Mouse (Mus musculus) C2C12 (cell line): ENCODE results near the gene Lcmt2. TPM values are rescaled to one million over a fixed set of nuclear protein-coding genes. Genes with fewer than 3 reads are reported as not detected.
A peak's percentile ranks its signal among the peaks of the same experiment; 100 is the strongest.

Experiments
- H3K27me3 ChIP-seq: one replicate; pipeline ENCODE4 v1.6.1; 2011; ENCODE audit not compliant: control insufficient read depth, insufficient read depth, insufficient read length
- H3K36me3 ChIP-seq: one replicate; pipeline ENCODE4 v1.6.1; 2011; ENCODE audit not compliant: control insufficient read depth, insufficient read depth
- H3K4me3 ChIP-seq: one replicate; pipeline ENCODE4 v1.5.1; 2011; ENCODE audit warnings: mild to moderate bottlenecking, control low read depth; ENCODE audit not compliant: poor library complexity, insufficient read depth, severe bottlenecking
- H3K79me2 ChIP-seq: one replicate; pipeline ENCODE4 v1.6.1; 2011; ENCODE audit not compliant: control insufficient read depth, insufficient read depth
- H3K79me3 ChIP-seq: one replicate; pipeline ENCODE4 v1.6.1; 2011; ENCODE audit warnings: low read depth, control low read depth
- H3ac ChIP-seq: one replicate; pipeline ENCODE3; 2011; ENCODE audit warnings: low read depth; ENCODE audit not compliant: control insufficient read depth, insufficient read length
- CEBPB ChIP-seq: IDR thresholded peaks from one replicate; pipeline ENCODE4 v1.6.1; 2011; ENCODE audit warnings: low read depth, mild to moderate bottlenecking, control low read depth, moderate library complexity
- CTCF ChIP-seq: IDR thresholded peaks from one replicate; pipeline ENCODE4 v1.5.1; 2011; ENCODE audit not compliant: control insufficient read depth, insufficient read depth, insufficient read length
- FOSL1 ChIP-seq: IDR thresholded peaks from one replicate; pipeline ENCODE4 v1.8.0; 2011; ENCODE audit warnings: mild to moderate bottlenecking, low read length; ENCODE audit not compliant: poor library complexity, insufficient read depth, severe bottlenecking
- MAX ChIP-seq: IDR thresholded peaks from one replicate; pipeline ENCODE4 v1.6.1; 2011; ENCODE audit warnings: mild to moderate bottlenecking, control low read depth
- MYOD1 ChIP-seq: IDR thresholded peaks from one replicate; pipeline ENCODE4 v1.6.1; 2011; ENCODE audit warnings: low read depth; ENCODE audit not compliant: control insufficient read depth, insufficient read length
- MYOG ChIP-seq: IDR thresholded peaks from one replicate; pipeline ENCODE4 v1.6.1; 2011; ENCODE audit not compliant: control insufficient read depth, insufficient read length; ENCODE audit errors: extremely low read depth
- USF1 ChIP-seq: IDR thresholded peaks from one replicate; pipeline ENCODE4 v1.6.1; 2011; ENCODE audit warnings: low read depth, mild to moderate bottlenecking, control low read depth, moderate library complexity
- long read RNA-seq, 2 experiments: library from polyadenylated mRNA; unstranded; transcript quantifications; one replicate each; pipeline ENCODE4 v2.0.0; 2019 to 2020
- polyA plus RNA-seq: library from polyadenylated mRNA; unstranded; fragments of >200 nt; fragmentation: generic; extraction: Trizol; gene quantifications from one replicate; pipeline ENCODE4 v1.2.1, GENCODE M21; 2012; ENCODE audit warnings: missing spikeins

The Lcmt2 gene
- 3.6 TPM for polyA plus RNA-seq
- long read RNA-seq, experiment 1, transcript Lcmt2-202 (1 exons, 3,056 nt), result major isoform, 16 of 16 reads
- long read RNA-seq, experiment 1, partial matches to known transcripts, result 0 of 16 reads
- long read RNA-seq, experiment 1, other reads (novel, unspliced or antisense), result 0 of 16 reads
- long read RNA-seq, experiment 2, transcript Lcmt2-202 (1 exons, 3,056 nt), result major isoform, 66 of 66 reads
- long read RNA-seq, experiment 2, partial matches to known transcripts, result 0 of 66 reads
- long read RNA-seq, experiment 2, other reads (novel, unspliced or antisense), result 0 of 66 reads

DNA sequence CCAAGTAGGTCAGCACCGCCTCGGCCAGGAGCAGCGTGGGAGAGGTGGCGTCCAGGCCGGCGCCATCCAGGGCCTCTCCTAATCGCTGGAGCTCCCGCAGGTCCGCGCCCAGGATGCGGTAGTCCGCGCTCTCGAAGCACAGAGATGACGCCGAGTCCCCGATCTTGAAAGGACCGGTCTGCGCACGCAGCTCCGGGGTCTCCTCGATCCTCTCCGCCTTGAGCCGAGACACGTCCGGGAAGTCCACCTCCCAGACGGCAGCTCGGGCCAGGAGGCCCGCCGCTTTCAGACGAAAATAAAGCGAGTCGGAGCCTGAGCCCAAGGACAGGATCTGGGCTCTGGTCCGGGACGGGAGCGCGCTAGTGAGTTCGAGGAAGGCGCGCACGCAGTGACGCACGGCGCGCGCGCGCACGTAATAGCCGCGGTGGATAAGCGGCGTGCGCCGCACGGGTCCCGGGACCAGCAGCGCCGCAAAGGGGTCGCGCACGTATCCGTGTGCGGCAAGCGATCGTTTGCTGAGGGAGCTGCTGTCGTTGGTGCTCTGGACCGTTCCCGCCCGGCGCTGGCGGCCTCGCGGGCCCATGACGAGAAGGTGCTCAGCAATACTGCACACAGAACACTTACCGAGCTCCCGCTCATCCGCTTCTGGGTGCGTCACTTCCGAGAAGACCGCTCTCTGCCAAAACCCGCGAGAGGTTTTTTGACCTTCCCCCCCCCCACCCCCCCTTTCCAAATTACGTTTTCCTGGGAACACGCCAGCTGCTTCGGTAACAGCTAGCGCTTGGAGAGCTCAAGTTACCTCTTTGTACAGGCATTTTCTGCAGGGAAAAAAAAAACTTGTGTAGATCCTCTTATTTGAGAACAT is at the start of gene Lcmt2, which contains the start of gene Adal:
TSS of gene Lcmt2 (minus strand) at position 636 of the 865 bp plus-strand sequence.
TSS of gene Adal (plus strand) at position 411 of the 865 bp plus-strand sequence.
- H3K27me3 ChIP-seq, result no peaks in the 10 kb centered on the region
- no peak for TF ChIP-seq CTCF
- no peak for TF ChIP-seq USF1
- no peak for TF ChIP-seq CEBPB
- peak; percentile 72 for TF ChIP-seq MAX
- no peak for TF ChIP-seq FOSL1
- no peak for TF ChIP-seq MYOD1

GRCm38 (mm10) chr2:121188530-121188929 is 48.1 kb upstream of the Lcmt2 start:
- Histone ChIP-seq H3K4me3 (no peak overlapping the region), H3K36me3 (peaks cover 93% of the 10 kb centered on the region), H3K79me2 (no peaks in the 10 kb centered on the region), H3K79me3 (no peaks in the 10 kb centered on the region), H3ac (no peak overlapping the region), H3K27me3 (no peaks in the 10 kb centered on the region)
- TF ChIP-seq FOSL1 (no peak), MYOG (no peak), CEBPB (no peak), MAX (no peak), CTCF (no peak), MYOD1 (no peak), USF1 (no peak)

More for the DNA sequence above, at the start of gene Lcmt2, which contains the start of gene Adal:
- no peaks in the 10 kb centered on the region for H3K79me2 ChIP-seq
- H3K36me3 ChIP-seq, result no peaks in the 10 kb centered on the region
- H3K4me3 ChIP-seq, result peak within 1 kb of the TSS; percentile 25
- peak within 1 kb of the TSS; percentile 54 for H3ac ChIP-seq
- H3K79me3 ChIP-seq, result peaks cover 4% of the 10 kb centered on the region

DNA sequence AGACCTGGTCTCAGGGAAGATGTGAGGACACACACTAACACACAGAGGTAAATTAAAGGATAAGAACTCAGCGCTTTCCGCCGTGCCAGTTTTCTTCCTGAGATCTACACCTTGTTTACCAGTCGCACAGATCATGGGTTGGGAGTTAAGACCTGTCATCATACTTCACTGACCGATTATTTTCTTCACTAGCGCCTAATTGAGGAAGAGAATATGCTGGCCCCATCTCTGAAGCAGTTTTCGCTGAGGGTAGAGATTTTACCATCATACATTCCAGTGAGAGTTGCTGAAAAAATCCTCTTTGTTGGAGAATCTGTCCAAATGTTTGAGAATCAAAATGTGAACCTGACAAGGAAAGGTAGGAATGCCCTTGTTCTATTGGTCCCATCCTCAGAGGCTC is 43.7 kb upstream of the Lcmt2 start:
- no peak overlapping the region for H3ac ChIP-seq
- no peaks in the 10 kb centered on the region for H3K79me3 ChIP-seq
- no peak overlapping the region for H3K4me3 ChIP-seq
- no peak for TF ChIP-seq CEBPB
- no peak for TF ChIP-seq FOSL1
- TF ChIP-seq MYOD1, result no peak
- TF ChIP-seq CTCF, result no peak
- no peak for TF ChIP-seq MAX
- no peaks in the 10 kb centered on the region for H3K79me2 ChIP-seq
- no peaks in the 10 kb centered on the region for H3K27me3 ChIP-seq
- peaks cover 87% of the 10 kb centered on the region for H3K36me3 ChIP-seq

DNA sequence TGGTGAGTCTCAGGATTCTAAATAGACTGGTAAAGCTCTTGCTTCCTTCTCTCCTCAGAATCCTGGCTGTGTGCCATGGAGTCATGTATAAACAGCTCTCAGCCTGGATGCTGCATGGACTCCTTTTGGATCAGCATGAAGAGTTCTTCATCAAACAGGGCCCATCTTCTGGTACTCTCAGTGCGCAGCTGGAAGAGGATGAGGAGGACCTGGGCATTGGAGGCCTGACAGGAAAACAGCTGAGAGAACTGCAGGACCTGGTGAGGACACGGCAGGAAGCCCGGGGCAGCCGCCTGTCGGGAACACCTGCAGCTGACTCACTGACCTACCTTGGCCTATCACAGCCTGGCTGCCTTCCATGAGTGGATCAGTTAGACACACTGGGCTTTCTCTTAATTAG is 43.0 kb upstream of the Lcmt2 start:
- no peak overlapping the region for H3K4me3 ChIP-seq
- peaks cover 87% of the 10 kb centered on the region for H3K36me3 ChIP-seq
- H3K79me2 ChIP-seq, result no peaks in the 10 kb centered on the region
- no peaks in the 10 kb centered on the region for H3K79me3 ChIP-seq
- H3ac ChIP-seq, result no peak overlapping the region
- no peaks in the 10 kb centered on the region for H3K27me3 ChIP-seq
- TF ChIP-seq CEBPB, result no peak
- TF ChIP-seq MYOG, result no peak
- TF ChIP-seq MYOD1, result no peak
- no peak for TF ChIP-seq CTCF

GRCm38 (mm10) chr2:121178828-121179479 is 38.5 kb upstream of the Lcmt2 start:
- H3ac ChIP-seq, result no peak overlapping the region
- peaks cover 91% of the 10 kb centered on the region for H3K36me3 ChIP-seq
- H3K79me2 ChIP-seq, result no peaks in the 10 kb centered on the region
- H3K4me3 ChIP-seq, result no peak overlapping the region
- H3K79me3 ChIP-seq, result peaks cover 3% of the 10 kb centered on the region
- H3K27me3 ChIP-seq, result no peaks in the 10 kb centered on the region
- TF ChIP-seq CEBPB (no peak), CTCF (no peak), MAX (no peak), USF1 (no peak), FOSL1 (no peak), MYOD1 (no peak), MYOG (no peak)
